Mouse (Mus musculus) liver, embryonic 11.5 days (tissue): Measurements from ENCODE around the gene Nup210. TPM values are rescaled to one million over a fixed set of nuclear protein-coding genes. Genes with fewer than 3 reads are reported as not detected.

ENCODE experiments used
- ATAC-seq: fragments of 200-750 bp; cut with Nextera tagmentation; replicated peaks from 2 replicates; pipeline ENCODE4 v1.8.0; 2017; ENCODE audit warnings: moderate number of reproducible peaks, mild to moderate bottlenecking, moderate TSS enrichment, moderate library complexity; ENCODE audit not compliant: low FRiP score
- DNase-seq: peaks from one replicate; pipeline ENCODE4 v3.0.0-alpha.2; 2017; ENCODE audit warnings: low spot score
- H3K27ac ChIP-seq: fragments of 300-500 bp; sonication (generic); 2 replicates; pipeline ENCODE4 v1.5.1; 2014; ENCODE audit warnings: mild to moderate bottlenecking, low read depth, low read length, control low read depth
- H3K27me3 ChIP-seq: fragments of 300-500 bp; sonication (generic); replicated peaks from 2 replicates; pipeline ENCODE4 v1.6.1; 2014; ENCODE audit warnings: low read length, mixed read lengths; ENCODE audit not compliant: control insufficient read depth, insufficient read depth
- H3K36me3 ChIP-seq: fragments of 300-500 bp; sonication (generic); 2 replicates; pipeline ENCODE4 v1.6.1; 2014; ENCODE audit warnings: mild to moderate bottlenecking, low read length, moderate library complexity, mixed read lengths; ENCODE audit not compliant: control insufficient read depth, insufficient read depth
- H3K4me1 ChIP-seq: fragments of 300-500 bp; sonication (generic); replicated peaks from 2 replicates; pipeline ENCODE4 v1.6.1; 2014; ENCODE audit warnings: low read length, mixed read lengths; ENCODE audit not compliant: control insufficient read depth, insufficient read depth
- H3K4me2 ChIP-seq: fragments of 300-500 bp; sonication (generic); 2 replicates; pipeline ENCODE4 v1.6.1; 2014; ENCODE audit warnings: mild to moderate bottlenecking, control low read depth, moderate library complexity
- H3K4me3 ChIP-seq: fragments of 300-500 bp; sonication (generic); 2 replicates; pipeline ENCODE4 v1.5.1; 2014; ENCODE audit warnings: low read depth, low read length, control low read depth
- H3K9ac ChIP-seq: fragments of 300-500 bp; sonication (generic); 2 replicates; pipeline ENCODE4 v1.6.1; 2014; ENCODE audit warnings: low read depth, low read length, control low read depth
- H3K9me3 ChIP-seq: fragments of 300-500 bp; sonication (generic); 2 replicates; pipeline ENCODE4 v1.6.1; 2016; ENCODE audit warnings: low read length, inconsistent platforms, mixed read lengths; ENCODE audit not compliant: control insufficient read depth
- WGBS: fragments of 180-500 bp; shearing (Covaris S2); extraction: QIAGEN DNeasy Blood & Tissue Kit; methylation state at CpG from one replicate; pipeline ENCODE4 v1.1.7; 2014; 5-methylcytosine and 5-hydroxymethylcytosine counted together
- polyA plus RNA-seq: library from polyadenylated mRNA; unstranded; fragments of >200 nt; fragmentation: Nextera tagmentation; extraction: Ambion mirVana; gene quantifications from 2 replicates; pipeline ENCODE4 v1.2.1, GENCODE M21; 2014

Gene Nup210
- polyA plus RNA-seq, 1 experiment from 2014 or later, result 53.5 TPM

DNA sequence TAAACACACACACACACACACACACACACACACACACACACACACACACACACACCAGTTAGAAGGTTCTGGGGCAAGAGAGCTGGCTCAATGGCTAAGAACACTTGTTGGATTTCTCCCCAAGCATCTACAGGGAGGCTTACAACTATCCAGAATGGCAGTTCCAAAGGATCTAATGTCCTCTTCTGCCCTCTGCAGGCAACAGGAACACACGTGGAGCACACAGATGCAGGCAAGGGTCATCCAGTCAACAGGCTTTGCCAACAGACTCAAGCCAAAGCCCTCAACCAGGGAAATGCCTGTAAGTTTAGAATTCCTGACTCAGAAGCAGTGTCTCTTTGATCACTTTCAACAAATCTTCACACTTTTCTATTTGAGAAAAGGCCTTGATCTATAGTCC lies 36.6 kb downstream of the Nup210 start:
- WGBS, result 33% methylated on average over 1 of the region's 1 CpGs
- Histone ChIP-seq H3K36me3 (peaks cover 17% of the 10 kb centered on the region), H3K27me3 (no peaks in the 10 kb centered on the region), H3K4me2 (no peak overlapping the region), H3K27ac (no peak overlapping the region), H3K9me3 (no peaks in the 10 kb centered on the region), H3K4me1 (no peaks in the 10 kb centered on the region), H3K9ac (no peak overlapping the region), H3K4me3 (no peak overlapping the region)
- ATAC-seq (no peak), DNase-seq (no peak)

GRCm38 (mm10) chr6:91076249-91076648 lies 40.4 kb downstream of the Nup210 start:
- 84% methylated on average over 9 of the region's 9 CpGs for WGBS
- ATAC-seq, result no peak
- no peak overlapping the region for H3K27ac ChIP-seq

GRCm38 (mm10) chr6:91068511-91068910 lies 48.1 kb downstream of the Nup210 start:
- Histone ChIP-seq H3K36me3 (peaks cover 30% of the 10 kb centered on the region), H3K4me1 (no peaks in the 10 kb centered on the region), H3K4me3 (no peak overlapping the region), H3K9ac (no peak overlapping the region), H3K9me3 (no peaks in the 10 kb centered on the region), H3K27ac (no peak overlapping the region), H3K4me2 (no peak overlapping the region), H3K27me3 (no peaks in the 10 kb centered on the region)
- ATAC-seq (no peak), DNase-seq (no peak)
- 75% methylated on average over 1 of the region's 1 CpGs for WGBS

More at GRCm38 (mm10) chr6:91076249-91076648, 40.4 kb downstream of the Nup210 start:
- no peak overlapping the region for H3K4me3 ChIP-seq
- no peaks in the 10 kb centered on the region for H3K9me3 ChIP-seq
- peaks cover 29% of the 10 kb centered on the region for H3K36me3 ChIP-seq
- H3K27me3 ChIP-seq, result no peaks in the 10 kb centered on the region
- no peak for DNase-seq
- H3K9ac ChIP-seq, result no peak overlapping the region
- H3K4me2 ChIP-seq, result no peak overlapping the region
- no peaks in the 10 kb centered on the region for H3K4me1 ChIP-seq

DNA sequence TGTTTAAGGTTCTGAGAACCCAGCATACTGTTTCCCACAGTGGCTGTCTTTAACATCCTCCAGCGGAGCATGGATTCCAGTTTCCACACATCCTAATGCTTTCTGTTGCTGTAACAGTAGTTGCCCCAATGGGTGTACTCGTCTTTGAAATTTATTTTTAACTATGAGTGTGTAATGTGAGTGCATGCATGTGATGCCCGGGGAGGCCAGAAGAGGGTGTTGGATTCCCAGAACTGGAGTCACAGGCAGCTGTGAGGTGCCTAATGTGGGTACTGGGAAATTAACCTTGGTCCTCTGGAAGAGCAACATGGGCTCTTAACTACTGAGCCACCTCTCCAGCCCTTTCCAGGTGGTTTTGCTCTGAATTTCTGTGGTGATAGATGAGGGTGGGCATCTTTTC lies 49.6 kb downstream of the Nup210 start:
- no peaks in the 10 kb centered on the region for H3K4me1 ChIP-seq
- H3K4me3 ChIP-seq, result no peak overlapping the region
- no peak overlapping the region for H3K4me2 ChIP-seq
- no peaks in the 10 kb centered on the region for H3K9me3 ChIP-seq
- no peak overlapping the region for H3K9ac ChIP-seq
- ATAC-seq (no peak), DNase-seq (no peak)
- H3K27me3 ChIP-seq, result no peaks in the 10 kb centered on the region
- H3K27ac ChIP-seq, result no peak overlapping the region
- WGBS, result 86% methylated on average over 3 of the region's 3 CpGs
- peaks cover 18% of the 10 kb centered on the region for H3K36me3 ChIP-seq

DNA sequence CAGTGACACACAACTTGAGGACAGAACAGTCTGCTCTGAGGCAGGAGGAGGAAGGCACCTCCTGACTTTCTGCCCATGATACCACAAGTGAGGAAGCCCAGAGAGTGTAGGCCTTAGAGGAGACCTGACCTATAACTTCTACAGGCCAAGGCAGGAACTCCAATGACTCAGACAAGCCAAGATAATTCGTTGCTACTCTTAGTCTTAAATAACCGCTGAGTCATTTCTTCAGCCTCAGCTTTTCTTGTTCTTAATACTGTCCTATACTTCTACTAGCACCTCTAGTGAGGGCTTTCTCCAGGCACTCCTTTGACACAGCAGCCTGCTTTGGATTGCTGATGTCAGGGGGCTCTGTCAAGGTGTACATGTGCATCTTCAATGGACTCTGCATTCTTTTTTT lies 55.3 kb downstream of the Nup210 start:
- Histone ChIP-seq H3K4me3 (no peak overlapping the region), H3K27ac (no peak overlapping the region), H3K36me3 (peaks cover 11% of the 10 kb centered on the region), H3K9me3 (no peaks in the 10 kb centered on the region), H3K9ac (no peak overlapping the region), H3K4me2 (no peak overlapping the region), H3K27me3 (no peaks in the 10 kb centered on the region), H3K4me1 (no peaks in the 10 kb centered on the region)
- no peak for DNase-seq
- WGBS, result 75% methylated on average over 2 of the region's 2 CpGs
- ATAC-seq, result no peak; the same call in 1 of the 2 replicates

DNA sequence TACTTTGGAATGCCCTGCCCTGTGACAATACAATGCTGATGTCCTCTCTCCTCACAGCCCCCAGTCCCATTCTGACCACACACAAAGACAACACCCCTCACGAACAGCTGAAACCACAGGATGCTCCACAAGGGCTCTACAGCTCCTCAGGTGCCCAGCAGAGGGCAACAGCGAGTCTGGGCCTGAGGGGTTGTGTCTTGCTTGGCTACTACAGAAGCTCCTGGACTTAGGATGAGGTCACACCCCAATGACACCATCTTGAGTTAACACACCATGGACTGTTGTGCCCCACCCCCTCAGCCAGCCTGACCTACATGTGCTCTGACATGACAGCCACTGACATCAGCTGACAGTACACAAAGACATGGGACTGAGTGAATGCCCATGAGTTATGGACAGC lies 56.9 kb downstream of the Nup210 start:
- no peak for ATAC-seq

DNA sequence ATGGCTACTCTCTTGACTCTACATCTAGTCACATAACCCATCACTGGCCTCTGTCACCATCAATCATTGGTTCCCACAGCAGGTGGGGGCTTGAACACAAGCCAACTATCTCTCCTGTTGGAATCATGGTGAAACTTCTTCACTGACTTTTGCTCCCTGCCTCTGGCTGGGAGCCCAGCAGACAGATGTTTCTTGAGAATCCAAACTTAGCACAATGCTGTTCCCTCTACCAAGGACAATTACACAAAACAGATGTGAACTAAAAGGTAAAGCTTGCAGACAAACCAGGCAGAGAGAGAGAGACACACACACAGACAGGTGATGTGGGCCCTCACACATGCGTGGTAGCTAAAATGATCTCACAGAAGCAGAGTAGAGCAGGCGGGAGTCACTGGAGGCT lies 58.6 kb downstream of the Nup210 start:
- Histone ChIP-seq H3K4me1 (no peaks in the 10 kb centered on the region), H3K36me3 (peaks cover 9% of the 10 kb centered on the region), H3K27ac (no peak overlapping the region), H3K4me3 (no peak overlapping the region), H3K9ac (no peak overlapping the region), H3K4me2 (no peak overlapping the region), H3K27me3 (no peaks in the 10 kb centered on the region), H3K9me3 (no peaks in the 10 kb centered on the region)
- ATAC-seq, result no peak
- DNase-seq, result no peak
- 83% methylated on average over 2 of the region's 2 CpGs for WGBS

More for the DNA sequence above, 56.9 kb downstream of the Nup210 start:
- DNase-seq, result no peak
- Histone ChIP-seq H3K4me1 (no peaks in the 10 kb centered on the region), H3K36me3 (peaks cover 8% of the 10 kb centered on the region), H3K4me3 (no peak overlapping the region), H3K27me3 (no peaks in the 10 kb centered on the region), H3K9me3 (no peaks in the 10 kb centered on the region), H3K27ac (no peak overlapping the region), H3K9ac (no peak overlapping the region), H3K4me2 (no peak overlapping the region)
- 40% methylated on average over 2 of the region's 2 CpGs for whole genome bisulfite sequencing

- ATAC-seq, result no peak
- Histone ChIP-seq H3K9me3 (no peaks in the 10 kb centered on the region), H3K4me1 (no peaks in the 10 kb centered on the region), H3K4me3 (no peak overlapping the region), H3K27me3 (no peaks in the 10 kb centered on the region), H3K4me2 (no peak overlapping the region), H3K27ac (no peak overlapping the region), H3K36me3 (peaks cover 14% of the 10 kb centered on the region), H3K9ac (no peak overlapping the region)
- no peak for DNase-seq
Observed at GRCm38 (mm10) chr6:91056348-91056747, 60.3 kb downstream of the Nup210 start.

GRCm38 (mm10) chr6:91052572-91052971 lies 64.1 kb downstream of the Nup210 start:
- Histone ChIP-seq H3K9ac (no peak overlapping the region), H3K9me3 (no peaks in the 10 kb centered on the region), H3K27ac (no peak overlapping the region), H3K4me3 (no peak overlapping the region), H3K4me2 (no peak overlapping the region), H3K27me3 (no peaks in the 10 kb centered on the region), H3K36me3 (peaks cover 9% of the 10 kb centered on the region; the same call in 1 of the 2 replicates), H3K4me1 (no peaks in the 10 kb centered on the region)
- WGBS, result 85% methylated on average over 4 of the region's 4 CpGs
- ATAC-seq (no peak), DNase-seq (no peak)
